Mouse (Mus musculus) embryonic facial prominence, embryonic 12.5 days (tissue): ENCODE measurements at regions not wholly inside any gene's neighbourhood (a gene's known extent, or its start where the extent isn't known, plus 50 kb on each side); places are given as distances from the start of the nearest gene placed in this dataset.
"Not testable (repeated sequence)": the region's sequence is repeated elsewhere in the genome, so short reads cannot be mapped to it uniquely, and the experiment has no call there.

Experiments used
- ATAC-seq: fragments of 200-750 bp; cut with Nextera tagmentation; 2 replicates; pipeline ENCODE4 v1.8.0; 2017; ENCODE audit not compliant: insufficient number of reproducible peaks, insufficient read depth, low FRiP score, low TSS enrichment
- H3K27ac ChIP-seq: fragments of 300-500 bp; sonication (generic); 2 replicates; pipeline ENCODE4 v1.5.1; 2016; ENCODE audit warnings: mild to moderate bottlenecking
- H3K27me3 ChIP-seq: fragments of 300-500 bp; sonication (generic); 2 replicates; pipeline ENCODE4 v1.6.1; 2016; ENCODE audit warnings: mild to moderate bottlenecking, moderate library complexity
- H3K36me3 ChIP-seq: fragments of 300-500 bp; sonication (generic); 2 replicates; pipeline ENCODE4 v1.6.1; 2016; ENCODE audit warnings: mild to moderate bottlenecking
- H3K4me1 ChIP-seq: fragments of 300-500 bp; sonication (generic); 2 replicates; pipeline ENCODE4 v1.6.1; 2016
- H3K4me2 ChIP-seq: fragments of 300-500 bp; sonication (generic); replicated peaks from 2 replicates; pipeline ENCODE4 v1.6.1; 2016; ENCODE audit warnings: mild to moderate bottlenecking, moderate library complexity
- H3K4me3 ChIP-seq: fragments of 300-500 bp; sonication (generic); 2 replicates; pipeline ENCODE4 v1.5.1; 2016; ENCODE audit warnings: mild to moderate bottlenecking
- H3K9ac ChIP-seq: fragments of 300-500 bp; sonication (generic); 2 replicates; pipeline ENCODE4 v1.6.1; 2016; ENCODE audit warnings: mild to moderate bottlenecking, moderate library complexity
- H3K9me3 ChIP-seq: fragments of 300-500 bp; sonication (generic); 2 replicates; pipeline ENCODE4 v1.6.1; 2016; ENCODE audit warnings: mild to moderate bottlenecking, moderate library complexity
- WGBS: fragments of 180-500 bp; shearing (Covaris S2); methylation state at CpG from one replicate; pipeline ENCODE4 v1.1.7; 2016; 5-methylcytosine and 5-hydroxymethylcytosine counted together

GRCm38 (mm10) chr1:113550172-113550571 lies 1685.5 kb upstream of the Dsel start:
- Histone ChIP-seq H3K4me1 (no peaks in the 10 kb centered on the region), H3K9me3 (no peaks in the 10 kb centered on the region), H3K9ac (no peak overlapping the region), H3K4me3 (no peak overlapping the region), H3K27me3 (no peaks in the 10 kb centered on the region), H3K27ac (no peak overlapping the region), H3K4me2 (no peak overlapping the region), H3K36me3 (no peaks in the 10 kb centered on the region)
- no peak for ATAC-seq
- WGBS: 76% methylated on average over 1 of the region's 1 CpGs

- H3K4me2 ChIP-seq: no peak overlapping the region
- H3K27ac ChIP-seq: no peak overlapping the region
- no peaks in the 10 kb centered on the region for H3K4me1 ChIP-seq
- H3K36me3 ChIP-seq: no peaks in the 10 kb centered on the region
- H3K9me3 ChIP-seq: no peaks in the 10 kb centered on the region
- no peaks in the 10 kb centered on the region for H3K27me3 ChIP-seq
- ATAC-seq: no peak
- no peak overlapping the region for H3K4me3 ChIP-seq
- no peak overlapping the region for H3K9ac ChIP-seq
These were observed 1675.3 kb upstream of the Dsel start for GRCm38 (mm10) chr1:113539981-113540380.

- H3K9me3 ChIP-seq: no peaks in the 10 kb centered on the region
- 85% methylated on average over 3 of the region's 3 CpGs for WGBS
- no peaks in the 10 kb centered on the region for H3K36me3 ChIP-seq
- H3K27me3 ChIP-seq: no peaks in the 10 kb centered on the region
- no peak overlapping the region for H3K9ac ChIP-seq
- no peak overlapping the region for H3K27ac ChIP-seq
- no peak overlapping the region for H3K4me3 ChIP-seq
- ATAC-seq: no peak
- no peak overlapping the region for H3K4me2 ChIP-seq
- H3K4me1 ChIP-seq: no peaks in the 10 kb centered on the region
These were observed 1665.8 kb upstream of the Dsel start for GRCm38 (mm10) chr1:113530553-113530952.

GRCm38 (mm10) chr1:113495987-113496386 lies 1631.3 kb upstream of the Dsel start:
- Histone ChIP-seq H3K27ac (no peak overlapping the region), H3K9me3 (no peaks in the 10 kb centered on the region), H3K36me3 (no peaks in the 10 kb centered on the region), H3K4me2 (no peak overlapping the region), H3K4me3 (no peak overlapping the region), H3K27me3 (no peaks in the 10 kb centered on the region), H3K9ac (no peak overlapping the region), H3K4me1 (no peaks in the 10 kb centered on the region)
- 64% methylated on average over 2 of the region's 2 CpGs for WGBS
- no peak for ATAC-seq

GRCm38 (mm10) chr1:113490243-113491003 lies 1625.7 kb upstream of the Dsel start:
- H3K4me1 ChIP-seq: no peaks in the 10 kb centered on the region
- H3K4me2 ChIP-seq: no peak overlapping the region
- no peak for ATAC-seq
- no peak overlapping the region for H3K27ac ChIP-seq
- no peaks in the 10 kb centered on the region for H3K9me3 ChIP-seq
- no peak overlapping the region for H3K4me3 ChIP-seq
- H3K27me3 ChIP-seq: no peaks in the 10 kb centered on the region
- H3K36me3 ChIP-seq: no peaks in the 10 kb centered on the region
- WGBS: 82% methylated on average over 5 of the region's 5 CpGs
- no peak overlapping the region for H3K9ac ChIP-seq

- H3K9me3 ChIP-seq: no peaks in the 10 kb centered on the region
- 74% methylated on average over 7 of the region's 7 CpGs for WGBS
- H3K27me3 ChIP-seq: no peaks in the 10 kb centered on the region
These were observed 1592.0 kb upstream of the Dsel start for GRCm38 (mm10) chr1:113456538-113457273.

GRCm38 (mm10) chr1:113433701-113434100 lies 1569.0 kb upstream of the Dsel start:
- Histone ChIP-seq H3K4me1 (no peaks in the 10 kb centered on the region), H3K4me3 (no peak overlapping the region), H3K27me3 (no peaks in the 10 kb centered on the region), H3K36me3 (no peaks in the 10 kb centered on the region), H3K9me3 (no peaks in the 10 kb centered on the region), H3K4me2 (no peak overlapping the region), H3K27ac (no peak overlapping the region), H3K9ac (no peak overlapping the region)
- no peak for ATAC-seq
- WGBS: 75% methylated on average over 1 of the region's 1 CpGs

More at GRCm38 (mm10) chr1:113456538-113457273, 1592.0 kb upstream of the Dsel start:
- Histone ChIP-seq H3K9ac (no peak overlapping the region), H3K4me3 (no peak overlapping the region), H3K36me3 (no peaks in the 10 kb centered on the region), H3K27ac (no peak overlapping the region), H3K4me1 (no peaks in the 10 kb centered on the region), H3K4me2 (no peak overlapping the region)
- no peak for ATAC-seq

- H3K9me3 ChIP-seq: no peaks in the 10 kb centered on the region
- H3K4me1 ChIP-seq: no peaks in the 10 kb centered on the region
- H3K27ac ChIP-seq: no peak overlapping the region
- H3K36me3 ChIP-seq: no peaks in the 10 kb centered on the region
- no peak overlapping the region for H3K4me3 ChIP-seq
- H3K9ac ChIP-seq: no peak overlapping the region
- ATAC-seq: no peak
- no peak overlapping the region for H3K4me2 ChIP-seq
- no peaks in the 10 kb centered on the region for H3K27me3 ChIP-seq
These were observed 1566.5 kb upstream of the Dsel start for GRCm38 (mm10) chr1:113431266-113431665.

GRCm38 (mm10) chr1:113412858-113413257 lies 1548.1 kb upstream of the Dsel start:
- no peak overlapping the region for H3K27ac ChIP-seq
- no peaks in the 10 kb centered on the region for H3K36me3 ChIP-seq
- no peak for ATAC-seq
- H3K9ac ChIP-seq: no peak overlapping the region
- H3K9me3 ChIP-seq: no peaks in the 10 kb centered on the region
- H3K4me1 ChIP-seq: no peaks in the 10 kb centered on the region
- WGBS: 82% methylated on average over 3 of the region's 3 CpGs
- H3K4me3 ChIP-seq: no peak overlapping the region
- no peaks in the 10 kb centered on the region for H3K27me3 ChIP-seq
- H3K4me2 ChIP-seq: no peak overlapping the region

GRCm38 (mm10) chr1:113395267-113395824 lies 1530.6 kb upstream of the Dsel start:
- H3K27ac ChIP-seq: no peak overlapping the region
- no peaks in the 10 kb centered on the region for H3K9me3 ChIP-seq
- no peaks in the 10 kb centered on the region for H3K4me1 ChIP-seq
- 83% methylated on average over 6 of the region's 6 CpGs for WGBS
- no peak overlapping the region for H3K4me3 ChIP-seq
- no peaks in the 10 kb centered on the region for H3K36me3 ChIP-seq
- ATAC-seq: no peak
- H3K4me2 ChIP-seq: no peak overlapping the region
- no peaks in the 10 kb centered on the region for H3K27me3 ChIP-seq
- H3K9ac ChIP-seq: no peak overlapping the region

- not testable (repeated sequence) for ATAC-seq, H3K9me3 ChIP-seq, H3K36me3 ChIP-seq, H3K9ac ChIP-seq, H3K4me2 ChIP-seq, H3K4me1 ChIP-seq, H3K27ac ChIP-seq, H3K4me3 ChIP-seq, H3K27me3 ChIP-seq
- WGBS: 87% methylated on average over 3 of the region's 3 CpGs
These were observed 1529.6 kb upstream of the Dsel start for GRCm38 (mm10) chr1:113394326-113394725.

GRCm38 (mm10) chr1:113392962-113393361 lies 1528.2 kb upstream of the Dsel start:
- H3K36me3 ChIP-seq: no peaks in the 10 kb centered on the region
- no peak overlapping the region for H3K27ac ChIP-seq
- H3K4me2 ChIP-seq: no peak overlapping the region
- no peak overlapping the region for H3K4me3 ChIP-seq
- H3K9ac ChIP-seq: no peak overlapping the region
- H3K4me1 ChIP-seq: no peaks in the 10 kb centered on the region
- no peak for ATAC-seq
- no peaks in the 10 kb centered on the region for H3K27me3 ChIP-seq
- H3K9me3 ChIP-seq: no peaks in the 10 kb centered on the region
